Mouse (Mus musculus) mouse trophoblast stem cell (cell line): Measurements from ENCODE around the gene Dmrta2.

ENCODE experiments used
- in situ Hi-C, 2 experiments: fragments of 300-500 bp; cut with MseI, MboI; formaldehyde crosslinking; loops; 2 replicates in 1 of 2; 3 replicates in 1 of 2; pipeline ENCODE4 v1.15.1; 2025

Gene Dmrta2

DNA sequence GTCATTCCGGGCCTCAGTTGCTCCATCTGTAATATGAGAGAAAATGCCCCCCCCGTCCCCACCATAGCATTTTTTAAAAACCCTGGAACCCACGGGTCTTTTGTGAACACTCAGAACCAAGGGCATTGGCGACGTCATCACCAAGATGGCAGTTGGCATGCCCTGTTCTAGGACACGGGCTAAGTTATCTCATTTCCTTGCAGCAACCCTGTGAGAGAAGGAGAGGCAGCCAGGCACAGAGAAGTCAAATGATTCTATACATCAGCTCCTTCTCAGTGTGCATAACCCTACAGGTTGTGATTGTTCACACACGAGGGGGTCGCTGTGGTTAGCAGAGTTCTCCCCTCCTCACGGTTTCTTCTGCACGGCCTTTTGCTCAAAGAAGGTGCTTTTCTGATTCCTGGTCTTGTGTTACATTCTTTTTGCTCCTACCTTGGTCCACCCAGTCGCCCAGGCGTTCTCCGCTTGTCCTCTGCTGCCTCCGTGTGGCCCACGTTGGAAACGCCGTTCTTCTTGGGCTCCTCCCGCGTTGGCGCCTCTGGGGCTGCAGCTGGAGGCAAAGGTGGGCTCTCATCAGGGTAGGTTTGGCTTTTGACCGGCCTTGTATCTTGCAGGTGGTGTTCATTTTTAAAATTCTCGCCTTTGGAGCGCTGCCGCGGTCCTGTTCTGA, 44.2 kb downstream of the Dmrta2 start:
- in situ Hi-C loops = no loop called here

DNA sequence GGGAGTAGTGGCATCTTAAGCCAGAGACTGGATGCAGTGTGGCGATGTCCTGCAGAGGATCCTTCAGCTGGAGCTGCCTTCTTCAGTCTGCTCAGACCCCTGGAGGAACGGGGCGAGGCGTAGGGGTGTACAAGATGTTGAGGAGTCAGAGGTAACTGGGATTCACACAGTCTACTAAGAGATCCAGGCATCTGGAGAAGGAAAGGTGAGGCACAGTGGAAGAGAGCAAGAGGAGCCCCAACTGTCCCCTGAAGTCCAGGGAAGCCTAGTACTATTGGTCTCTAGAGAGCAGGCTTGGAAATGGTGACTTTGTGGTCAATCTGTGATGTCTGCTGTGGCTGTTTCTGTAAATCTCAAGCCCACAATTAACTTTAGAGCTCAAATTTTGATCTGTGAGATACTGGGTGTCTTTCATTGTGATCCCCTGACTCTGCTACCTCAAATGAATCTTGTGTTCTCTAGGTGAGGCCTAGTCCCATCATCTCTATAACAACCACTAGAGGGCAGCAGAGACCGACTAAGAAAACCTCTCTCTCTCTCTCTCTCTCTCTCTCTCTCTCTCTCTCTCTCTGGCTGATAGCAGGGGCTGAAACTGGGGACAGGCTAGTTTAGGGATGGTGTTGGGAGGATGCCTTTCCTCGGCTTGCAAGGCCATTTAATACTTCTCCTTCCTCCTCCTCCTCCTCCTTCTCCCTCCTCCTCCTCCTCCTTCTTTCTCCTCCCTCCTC, 50.8 kb downstream of the Dmrta2 start:
- in situ Hi-C loops = no loop called here

DNA sequence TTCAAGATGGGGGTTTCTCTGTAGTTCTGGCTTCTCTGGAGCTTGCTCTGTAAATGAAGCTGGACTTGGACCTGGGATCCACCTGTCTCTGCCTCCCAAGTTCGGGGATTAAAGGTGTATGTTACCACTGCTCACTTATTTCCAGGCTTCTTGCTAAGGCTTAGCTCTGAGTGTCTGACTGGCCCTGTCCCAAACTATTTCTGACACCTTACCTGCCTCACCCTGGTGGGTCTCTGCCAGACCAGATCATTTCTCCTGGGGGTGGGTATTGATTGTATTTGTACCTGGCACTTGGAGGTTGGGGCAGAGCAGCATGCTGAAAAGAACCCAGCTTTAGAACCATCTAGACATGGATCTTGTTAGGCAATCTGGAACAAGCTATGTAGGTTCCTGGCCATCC, 51.6 kb downstream of the Dmrta2 start:
- in situ Hi-C loops = no loop called here
